Comparison of ENCODE assay signal across 8 mouse cellular contexts in the genomic region with DNA sequence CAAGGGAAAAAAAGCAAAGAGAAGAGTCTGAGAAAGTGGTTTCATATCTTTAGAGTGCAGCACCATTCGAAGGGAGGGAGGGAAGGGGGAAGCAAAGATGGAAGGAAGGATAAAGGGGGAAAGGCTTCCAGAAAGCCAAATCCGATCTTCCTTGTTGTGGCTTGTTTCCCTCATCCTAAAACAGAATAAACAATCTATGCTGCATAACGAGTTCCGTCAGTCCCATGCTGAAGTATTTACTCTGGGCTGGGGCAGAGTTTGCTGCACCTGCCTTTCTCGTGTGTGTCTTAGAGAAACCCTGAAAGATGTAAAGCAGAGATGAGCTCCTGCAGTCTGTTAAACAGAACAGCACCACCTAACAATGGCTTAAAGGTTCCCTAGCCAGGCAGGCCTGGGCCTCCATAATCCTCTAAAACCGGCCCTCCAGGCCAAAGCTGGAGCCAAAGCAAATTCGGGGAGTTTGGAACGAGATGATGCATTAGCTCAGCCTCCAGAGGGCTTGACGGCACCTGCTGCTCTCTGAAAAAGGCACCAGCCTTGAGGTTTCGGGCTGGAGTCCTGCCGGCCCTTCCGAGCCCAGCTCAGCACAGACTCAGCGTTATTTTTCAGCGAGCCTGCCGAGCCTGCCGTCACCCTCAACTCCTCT. TPM values are rescaled to one million over a fixed set of nuclear protein-coding genes. Genes with fewer than 3 reads are reported as not detected.
DNase-seq lines count a peak whose midpoint lies in the region; ATAC-seq and TF ChIP-seq lines count a peak whose summit lies in the region.

No protein-coding gene starts in this region.

- H3K4me1 ChIP-seq in kidney, adult 2 months (ENCODE audit: control insufficient read depth, insufficient read depth, low read length), result peaks cover 54% of the 10 kb centered on the region
- peaks cover 64% of the 10 kb centered on the region for H3K4me1 ChIP-seq in embryonic facial prominence, embryonic 14.5 days (ENCODE audit: control insufficient read depth, insufficient read depth, low read length)
- H3K4me1 ChIP-seq in limb, embryonic 10.5 days, result peaks cover 93% of the 10 kb centered on the region
- peaks cover 20% of the 10 kb centered on the region for H3K4me1 ChIP-seq in olfactory bulb, adult 2 months (ENCODE audit: control insufficient read depth, insufficient read depth, low read length)

- no peaks in the 10 kb centered on the region for H3K27me3 ChIP-seq in kidney, adult 2 months (replicated peaks; ENCODE audit: control insufficient read depth, insufficient read depth, low read length)
- H3K27me3 ChIP-seq in embryonic facial prominence, embryonic 14.5 days (replicated peaks; ENCODE audit: control insufficient read depth, insufficient read depth, low read length), result no peaks in the 10 kb centered on the region
- no peaks in the 10 kb centered on the region for H3K27me3 ChIP-seq in limb, embryonic 10.5 days (ENCODE audit: low read depth, poor library complexity, severe bottlenecking)

- peak; percentile 39; the same call in 1 of the 2 replicates for ATAC-seq in embryonic facial prominence, embryonic 14.5 days (ENCODE audit: low read depth)

- TF ChIP-seq POLR2A in kidney, adult 2 months (IDR thresholded peaks at IDR 0.05; ENCODE audit: low read depth, low read length), result no peak
- TF ChIP-seq POLR2A in brain, embryonic 14.5 days (IDR thresholded peaks at IDR 0.05; ENCODE audit: borderline replicate concordance, extremely low read depth, insufficient read depth, insufficient read length, poor library complexity, severe bottlenecking), result no peak
- no peak for TF ChIP-seq POLR2A in olfactory bulb, adult 2 months (IDR thresholded peaks at IDR 0.05; ENCODE audit: insufficient read depth, low read depth, low read length)

- TF ChIP-seq CTCF in kidney, adult 2 months (conservative IDR thresholded peaks at IDR 0.05; ENCODE audit: insufficient read depth, insufficient read length, low read depth, low read length), result no peak
- TF ChIP-seq CTCF in brain, embryonic 14.5 days (IDR thresholded peaks at IDR 0.05; ENCODE audit: borderline replicate concordance, extremely low read depth, insufficient read depth, insufficient read length), result no peak
- TF ChIP-seq CTCF in olfactory bulb, adult 2 months (IDR thresholded peaks at IDR 0.05; ENCODE audit: insufficient read depth, low read depth, low read length), result no peak

- H3K36me3 ChIP-seq in kidney, adult 2 months (ENCODE audit: control insufficient read depth, insufficient read depth, low read length), result no peaks in the 10 kb centered on the region
- H3K36me3 ChIP-seq in embryonic facial prominence, embryonic 14.5 days (ENCODE audit: control insufficient read depth, insufficient read depth, low read length), result no peaks in the 10 kb centered on the region
- H3K36me3 ChIP-seq in limb, embryonic 10.5 days, result no peaks in the 10 kb centered on the region

- no peaks in the 10 kb centered on the region for H3K9me3 ChIP-seq in embryonic facial prominence, embryonic 14.5 days (ENCODE audit: control insufficient read depth, low read length)
- no peaks in the 10 kb centered on the region for H3K9me3 ChIP-seq in limb, embryonic 10.5 days (replicated peaks)

- no peak for DNase-seq in kidney, adult 2 months
- no peak for DNase-seq in kidney, postnatal 10 days
- DNase-seq in brain, embryonic 14.5 days (ENCODE audit: low read depth), result peak; percentile 63
- peak; percentile 62 for DNase-seq in embryonic facial prominence, embryonic 14.5 days (ENCODE audit: low spot score)
- DNase-seq in limb, embryonic 10.5 days (ENCODE audit: low spot score), result no peak
- DNase-seq in layer of hippocampus, postnatal 14 days (ENCODE audit: low spot score in 2 of 2), result no peak
- no peak for DNase-seq in urinary bladder, postnatal 25 days (ENCODE audit: low spot score)

- H3K4me2 ChIP-seq in embryonic facial prominence, embryonic 14.5 days (ENCODE audit: low read depth, low read length), result peak overlapping the region; percentile 22

- no peak overlapping the region for H3K9ac ChIP-seq in embryonic facial prominence, embryonic 14.5 days (ENCODE audit: low read depth, low read length)

- H3K4me3 ChIP-seq in kidney, adult 2 months (ENCODE audit: insufficient read depth, low read depth, low read length), result no peak overlapping the region
- H3K4me3 ChIP-seq in embryonic facial prominence, embryonic 14.5 days (ENCODE audit: low read depth, low read length), result no peak overlapping the region
- H3K4me3 ChIP-seq in limb, embryonic 10.5 days, result no peak overlapping the region
- no peak overlapping the region for H3K4me3 ChIP-seq in olfactory bulb, adult 2 months (ENCODE audit: insufficient read depth, low read depth, low read length)

- H3K27ac ChIP-seq in kidney, adult 2 months (ENCODE audit: insufficient read depth, low read depth, low read length), result peak overlapping the region; percentile 37
- H3K27ac ChIP-seq in embryonic facial prominence, embryonic 14.5 days (replicated peaks; ENCODE audit: low read depth, low read length), result peak overlapping the region; percentile 75
- H3K27ac ChIP-seq in limb, embryonic 10.5 days, result peak overlapping the region; percentile 47; the same call in 1 of the 2 replicates
- peak overlapping the region; percentile 32; the same call in 1 of the 2 replicates for H3K27ac ChIP-seq in olfactory bulb, adult 2 months (ENCODE audit: insufficient read depth, low read depth, low read length)

- WGBS in kidney, adult 2 months, result 46% methylated on average over 16 of the region's 16 CpGs
- 26% methylated on average over 16 of the region's 16 CpGs for WGBS in embryonic facial prominence, embryonic 14.5 days
- WGBS in limb, embryonic 10.5 days, result 51% methylated on average over 16 of the region's 16 CpGs
- 50% methylated on average over 16 of the region's 16 CpGs for WGBS in olfactory bulb, adult 2 months

RNA-seq across cellular contexts. Expression of gene Rassf3, which starts 43.4 kb away (rescaled TPM):
- polyA plus RNA-seq in kidney, adult 2 months (2012; rRNA removed), result 31.1 and 35.3 TPM in 2 replicates
- 5.4 and 7.3 TPM in 2 replicates for polyA plus RNA-seq in brain, embryonic 14.5 days (2012; rRNA removed)
- 23.6 and 27.0 TPM in 2 replicates for polyA plus RNA-seq in embryonic facial prominence, embryonic 14.5 days (2014; fragmentation: Nextera tagmentation; extraction: Ambion mirVana)
- 18.0 and 21.1 TPM in 2 replicates for polyA plus RNA-seq in limb, embryonic 10.5 days (2016; fragmentation: Nextera tagmentation; extraction: Ambion mirVana)
- not detected in 2 replicates for polyA plus RNA-seq in olfactory bulb, adult 2 months (2012; ENCODE audit: insufficient read depth, insufficient read length, low replicate concordance, missing spikeins)
- total RNA-seq in layer of hippocampus, postnatal 14 days (2021), result 10 to 100 TPM; 12.0 to 12.6 TPM

Comparison
In these comparisons a context has a peak if more than half of its experiments do, and no peak if none do; other contexts are left out.
1. DNase-seq: peak in brain, embryonic 14.5 days (single experiment) and embryonic facial prominence, embryonic 14.5 days (single experiment); none in kidney, adult 2 months (single experiment), kidney, postnatal 10 days (single experiment), limb, embryonic 10.5 days (single experiment), layer of hippocampus, postnatal 14 days (0 of 2) and urinary bladder, postnatal 25 days (single experiment).
2. Peak in every context shown above with its lines, with median percentiles within 50 percentile points of each other: H3K27ac ChIP-seq.